Mouse (Mus musculus) frontal cortex, adult 2 months (tissue): ENCODE results near the gene Atp4a. TPM values are rescaled to one million over a fixed set of nuclear protein-coding genes. Genes with fewer than 3 reads are reported as not detected.

Experiments
- DNase-seq, 2 experiments: peaks; one replicate each; pipeline ENCODE4 v3.0.0; 2022; ENCODE audit warnings: low spot score in 1 of 2; ENCODE audit errors: extremely low spot score in 1 of 2
- polyA plus RNA-seq: library from polyadenylated mRNA; depleted of rRNA; stranded (reverse); fragments of >200 nt; gene quantifications from 2 replicates; pipeline ENCODE4 v1.2.3, GENCODE M21; 2012; rRNA removed

Gene Atp4a
- polyA plus RNA-seq = 0.65 and 0.82 TPM in 2 replicates

DNA sequence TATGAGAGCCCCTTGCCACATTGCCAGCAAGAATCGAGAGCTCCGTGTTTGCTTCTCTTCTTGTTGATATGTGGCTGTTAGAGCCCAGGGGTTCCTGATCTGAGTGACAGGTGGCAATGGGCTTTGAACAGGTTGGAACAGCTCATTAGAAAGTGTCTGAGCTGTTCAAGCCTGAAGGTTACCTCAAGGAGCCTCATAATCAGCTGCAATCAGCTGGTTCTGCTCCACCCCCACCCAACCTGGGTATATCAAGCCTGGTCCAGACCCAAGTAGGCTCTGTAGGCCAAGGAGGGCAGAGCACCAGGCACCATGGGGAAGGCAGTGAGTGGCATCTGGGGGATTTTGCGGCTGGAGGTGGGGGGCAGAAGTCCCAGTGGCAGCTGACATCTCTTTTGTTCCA lies at the start of gene Atp4a:
Gene Atp4a, plus strand, starts transcription at position 268 of the 400 bp plus-strand sequence.
- DNase-seq = no peak

GRCm38 (mm10) chr7:30664529-30665200 lies 47.3 kb upstream of the Atp4a start, which contains the start of gene Haus5:
Gene Haus5 (minus strand): TSS chr7:30664994.
- peak; percentile 81 to 95 for DNase-seq

- DNase-seq = no peak
Measured at GRCm38 (mm10) chr7:30665321-30665720, 46.7 kb upstream of the Atp4a start.

GRCm38 (mm10) chr7:30669229-30669628 lies 42.8 kb upstream of the Atp4a start:
- no peak for DNase-seq

- DNase-seq = no peak
Measured at GRCm38 (mm10) chr7:30671480-30671879, 40.5 kb upstream of the Atp4a start, which contains the start of gene Pmis2. Gene Pmis2 (minus strand): TSS chr7:30671605.

DNA sequence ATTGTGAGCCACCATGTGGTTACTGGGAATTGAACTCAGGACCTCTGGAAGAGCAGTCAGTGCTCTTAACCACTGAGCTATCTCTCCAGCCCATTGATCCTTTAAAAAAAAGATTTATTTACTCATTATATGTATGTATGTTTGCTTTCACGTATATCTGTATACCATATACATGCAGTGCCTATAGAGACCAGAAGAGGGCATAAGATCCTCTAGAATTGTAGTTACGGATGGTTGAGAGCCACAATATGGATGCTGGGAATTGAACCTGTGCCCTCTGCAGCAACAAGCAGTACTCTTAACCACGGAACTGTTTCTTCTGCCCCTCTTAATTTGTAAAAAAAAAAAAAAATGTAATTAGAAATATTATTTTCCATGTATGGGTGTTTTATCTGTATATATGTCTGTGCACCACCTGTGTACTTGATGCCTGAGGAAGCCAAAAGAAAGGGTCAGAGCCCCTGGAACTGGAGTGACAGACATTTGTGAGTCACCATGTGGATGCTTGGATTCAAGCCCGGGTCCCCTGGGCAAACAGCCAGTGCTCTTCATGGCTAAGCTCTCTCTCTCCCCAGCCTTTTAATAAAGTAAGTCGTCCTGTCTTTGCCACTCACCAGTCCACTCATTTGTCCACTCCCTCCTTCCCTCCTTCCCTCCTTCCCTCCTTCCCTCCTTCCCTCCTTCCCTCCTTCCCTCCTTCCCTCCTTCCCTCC lies 33.6 kb upstream of the Atp4a start:
- no peak for DNase-seq

GRCm38 (mm10) chr7:30681897-30682296 lies 30.1 kb upstream of the Atp4a start:
- DNase-seq = no peak

DNA sequence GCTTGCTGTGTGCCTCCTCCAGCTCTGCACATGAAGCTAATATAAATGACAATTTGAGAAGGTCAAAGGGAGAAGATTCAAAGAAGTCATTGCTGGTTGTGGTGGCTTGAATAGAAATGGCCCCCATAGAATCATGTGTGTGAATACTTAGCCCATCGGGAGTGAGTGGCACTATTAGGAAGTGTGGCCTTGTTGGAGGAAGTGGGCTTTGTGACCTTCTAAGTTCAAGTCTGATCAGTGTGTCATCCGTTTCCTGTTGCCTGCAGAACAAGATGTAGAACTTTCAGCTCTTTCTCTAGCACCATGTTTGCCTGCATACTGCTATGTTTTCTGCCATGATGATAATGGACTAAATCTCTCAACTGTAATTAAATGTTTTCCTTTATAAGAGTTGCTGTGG lies 28.6 kb upstream of the Atp4a start:
- DNase-seq = no peak

GRCm38 (mm10) chr7:30688325-30688724 lies 23.7 kb upstream of the Atp4a start:
- DNase-seq = peak in 1 of 2 experiments; percentile 37

- no peak for DNase-seq
Measured at GRCm38 (mm10) chr7:30698101-30698500, 13.9 kb upstream of the Atp4a start.

GRCm38 (mm10) chr7:30698589-30698988 lies 13.4 kb upstream of the Atp4a start, which contains the start of gene 2200002J24Rik:
Gene 2200002J24Rik (plus strand): TSS chr7:30698926.
- DNase-seq = no peak

GRCm38 (mm10) chr7:30706214-30706882 lies 5.7 kb upstream of the Atp4a start:
- DNase-seq = no peak

DNA sequence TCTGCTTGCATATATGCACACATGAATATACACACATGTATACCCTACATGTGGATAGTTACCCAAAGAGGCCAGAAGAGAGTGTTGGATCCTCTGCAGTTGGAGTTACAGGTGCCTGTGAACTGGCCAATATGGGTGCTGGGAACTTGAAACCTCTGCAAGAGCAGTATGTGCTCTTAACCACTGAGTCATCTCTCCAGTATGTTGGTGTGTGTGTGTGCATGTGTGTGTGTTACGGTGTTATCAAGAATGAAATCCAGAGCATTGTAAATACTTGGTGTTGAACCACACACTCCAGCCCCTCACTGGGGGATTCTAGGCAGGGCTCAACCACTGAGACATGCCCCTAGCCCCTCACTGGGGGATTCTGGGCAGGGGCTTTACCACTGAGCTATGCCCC lies 4.6 kb upstream of the Atp4a start:
- no peak for DNase-seq

GRCm38 (mm10) chr7:30717006-30717715 lies 5.2 kb downstream of the Atp4a start:
- peak in 1 of 2 experiments; percentile 54 for DNase-seq

DNA sequence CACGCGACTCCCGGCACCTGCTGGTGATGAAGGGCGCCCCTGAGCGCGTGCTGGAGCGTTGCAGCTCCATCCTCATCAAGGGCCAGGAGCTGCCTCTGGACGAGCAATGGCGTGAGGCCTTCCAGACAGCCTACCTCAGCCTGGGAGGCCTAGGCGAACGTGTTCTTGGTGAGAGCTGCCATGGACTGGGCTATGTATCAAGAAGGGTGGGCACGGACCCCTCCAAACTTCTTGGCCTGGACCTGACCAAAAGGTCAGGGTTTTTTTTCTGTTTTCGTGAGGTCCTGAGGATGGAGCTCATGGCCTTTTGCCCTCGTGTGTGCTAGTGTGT lies 5.7 kb downstream of the Atp4a start:
- no peak for DNase-seq

GRCm38 (mm10) chr7:30719669-30720068 lies 7.7 kb downstream of the Atp4a start:
- DNase-seq = no peak

DNA sequence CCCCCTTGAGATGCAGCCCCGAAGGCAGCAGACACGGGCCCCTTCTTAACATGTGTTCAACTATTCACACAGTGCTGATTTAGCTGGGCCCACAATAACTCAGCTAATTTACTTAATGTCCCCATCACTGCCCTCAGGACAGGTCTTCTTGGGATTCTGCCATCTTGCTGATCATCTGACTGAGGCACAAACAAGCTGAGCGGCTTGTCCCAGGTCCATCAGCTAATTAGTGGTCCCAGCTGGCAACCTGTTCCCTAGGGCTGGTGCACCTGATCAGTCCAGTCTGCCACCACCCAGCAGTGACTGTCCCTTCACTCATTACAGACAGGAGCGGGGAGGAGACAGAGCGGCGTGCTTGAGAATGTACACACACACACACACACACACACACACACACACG lies 9.3 kb downstream of the Atp4a start:
- no peak for DNase-seq

- no peak for DNase-seq
Measured at GRCm38 (mm10) chr7:30723274-30723953, 11.4 kb downstream of the Atp4a start.

- no peak for DNase-seq
Measured at GRCm38 (mm10) chr7:30728214-30728613, 16.2 kb downstream of the Atp4a start.

- DNase-seq = no peak
Measured at GRCm38 (mm10) chr7:30728739-30729395, 16.9 kb downstream of the Atp4a start.
